Mouse (Mus musculus): ENCODE results near the gene Cdc42se2.

The Cdc42se2 gene

DNA sequence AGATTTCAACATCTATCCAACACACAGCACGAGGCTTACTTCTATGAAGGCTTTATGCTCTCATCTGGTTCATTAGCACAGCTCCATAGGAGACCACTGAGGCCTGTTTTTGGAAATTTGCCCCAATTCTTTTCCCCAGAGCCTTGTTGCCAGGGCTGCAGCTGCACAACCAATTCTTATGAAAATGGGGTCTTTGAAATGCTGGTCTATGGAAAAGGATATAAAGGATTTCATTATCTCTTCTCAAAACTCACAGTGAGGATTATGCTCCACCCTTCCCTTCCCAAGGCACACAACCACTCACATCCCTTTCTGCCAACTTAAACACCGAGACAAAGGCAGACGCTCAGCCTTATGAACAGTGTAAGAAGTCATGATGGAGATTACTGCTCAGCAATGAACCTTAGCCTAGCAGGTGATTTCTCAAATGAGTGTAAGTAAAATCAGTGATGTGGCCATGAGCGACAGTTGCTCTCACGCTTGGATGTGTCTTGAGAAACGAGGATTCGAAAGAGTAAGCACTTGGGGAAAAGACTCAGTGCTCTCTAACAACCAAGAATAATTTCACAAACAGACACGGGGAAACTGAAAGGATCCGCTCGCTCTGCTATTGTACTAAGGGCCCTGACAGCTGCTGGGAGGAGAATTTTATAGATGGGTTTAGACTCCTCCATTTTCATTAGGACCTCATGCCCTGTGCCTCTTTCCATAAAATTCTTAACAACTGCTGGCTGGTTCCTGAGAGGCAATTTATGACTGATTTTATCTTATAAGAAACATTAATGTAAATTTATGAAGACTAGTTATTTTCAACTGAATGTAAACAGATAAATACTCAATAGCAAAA is 33.0 kb downstream of the Cdc42se2 start:
- DNase-seq = no peak

DNA sequence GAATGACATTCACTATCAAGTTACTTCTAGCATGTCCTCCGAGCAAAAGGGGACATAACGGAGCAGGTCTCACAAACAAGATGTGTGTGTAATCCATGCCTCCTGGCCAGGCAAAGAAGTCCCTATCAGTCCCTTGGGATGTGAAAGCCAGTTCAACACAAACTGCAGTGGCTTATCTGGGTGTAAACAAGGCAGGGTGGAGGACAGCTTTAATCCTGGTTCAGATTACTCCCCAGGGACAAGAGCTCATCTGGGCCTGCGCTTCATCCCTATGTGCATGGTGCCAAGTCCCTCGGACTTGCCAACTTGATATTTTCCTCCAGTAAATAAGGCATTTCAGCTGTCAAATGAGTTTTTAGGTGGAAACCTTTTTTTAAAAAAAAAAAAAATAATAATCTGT is 36.0 kb downstream of the Cdc42se2 start:
- no peak for DNase-seq

DNA sequence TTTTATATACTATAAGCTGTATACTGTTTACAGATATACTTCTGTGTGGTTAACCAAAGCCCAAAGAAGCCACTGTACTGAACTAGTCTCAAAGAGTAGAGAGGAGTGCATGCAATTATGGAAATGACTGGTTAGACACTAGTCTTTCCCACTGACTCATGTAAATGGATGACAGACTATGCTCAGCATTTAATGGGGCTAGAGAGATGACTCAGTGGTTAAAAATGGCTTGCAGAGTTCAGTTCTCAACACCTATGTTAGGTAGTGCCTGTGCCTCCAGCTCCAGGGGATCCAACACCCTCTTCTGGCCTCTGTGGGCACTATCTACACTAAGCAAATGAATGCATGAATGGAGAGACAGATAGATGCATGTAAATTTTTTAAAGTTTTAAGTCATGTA is 38.6 kb downstream of the Cdc42se2 start:
- no peak for DNase-seq

- no peak for DNase-seq
Measured at GRCm38 (mm10) chr11:54744231-54744630, 43.2 kb downstream of the Cdc42se2 start.

GRCm38 (mm10) chr11:54741330-54741729 is 46.1 kb downstream of the Cdc42se2 start:
- no peak for DNase-seq

GRCm38 (mm10) chr11:54739012-54739750 is 48.3 kb downstream of the Cdc42se2 start:
- no peak for DNase-seq

DNA sequence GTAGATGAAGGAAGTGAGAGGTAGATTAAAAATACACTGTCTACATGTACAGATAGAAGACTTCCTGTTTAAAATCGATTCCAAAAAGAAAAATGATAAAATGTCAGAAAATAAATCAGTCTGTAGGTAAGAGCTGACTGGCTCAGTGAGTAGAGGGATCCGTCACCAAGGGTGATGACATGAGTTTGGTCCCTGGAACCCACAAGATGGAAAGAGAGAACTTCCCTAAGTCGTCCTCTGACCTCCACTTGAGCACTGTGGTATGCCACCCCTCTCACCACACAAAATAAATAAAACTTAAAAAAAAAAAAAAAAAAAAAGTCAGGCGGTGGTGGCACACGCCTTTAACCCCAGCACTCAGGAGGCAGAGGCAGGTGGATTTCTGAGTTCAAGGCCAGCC is 50.6 kb downstream of the Cdc42se2 start:
- DNase-seq = no peak

DNA sequence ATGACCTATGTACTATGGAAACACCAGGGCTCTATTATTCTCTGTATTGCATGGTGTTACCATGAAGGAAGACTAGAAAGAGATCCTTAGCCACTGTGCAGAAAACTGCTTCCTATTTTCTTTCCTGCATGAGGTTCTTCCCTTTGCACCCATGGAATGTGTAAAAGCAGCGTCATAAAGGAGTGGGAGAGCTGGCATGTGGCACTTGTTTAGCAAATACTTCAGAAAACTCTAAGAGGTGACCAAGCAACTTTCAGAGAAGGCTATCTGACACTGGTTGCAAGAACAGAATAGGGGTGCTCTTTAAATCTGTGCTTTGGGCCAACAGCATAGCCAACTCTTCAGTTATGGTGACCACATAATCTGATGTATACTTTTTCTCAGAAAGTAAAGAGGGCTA is 52.4 kb downstream of the Cdc42se2 start:
- no peak for DNase-seq

DNA sequence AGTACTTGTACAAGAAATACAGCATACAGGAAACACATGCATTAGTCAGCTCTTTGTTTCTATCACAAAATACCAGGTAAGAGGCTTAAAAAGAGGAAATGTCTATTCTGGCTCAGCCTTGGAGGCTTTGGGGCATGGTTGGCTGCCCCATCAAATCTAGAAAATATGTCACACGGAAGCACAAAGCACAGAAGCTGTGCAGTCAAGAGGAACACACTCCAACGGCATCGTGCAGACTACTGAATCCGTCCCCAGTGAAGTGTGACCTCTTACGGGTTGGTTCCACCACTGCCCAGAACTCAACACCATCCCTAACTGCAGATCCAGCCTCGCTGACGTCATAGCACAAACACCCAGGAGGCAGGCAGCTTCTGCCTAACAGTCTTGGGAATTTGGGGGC is 53.9 kb downstream of the Cdc42se2 start:
- DNase-seq = no peak

GRCm38 (mm10) chr11:54731367-54731766 is 56.1 kb downstream of the Cdc42se2 start:
- DNase-seq = no peak

DNA sequence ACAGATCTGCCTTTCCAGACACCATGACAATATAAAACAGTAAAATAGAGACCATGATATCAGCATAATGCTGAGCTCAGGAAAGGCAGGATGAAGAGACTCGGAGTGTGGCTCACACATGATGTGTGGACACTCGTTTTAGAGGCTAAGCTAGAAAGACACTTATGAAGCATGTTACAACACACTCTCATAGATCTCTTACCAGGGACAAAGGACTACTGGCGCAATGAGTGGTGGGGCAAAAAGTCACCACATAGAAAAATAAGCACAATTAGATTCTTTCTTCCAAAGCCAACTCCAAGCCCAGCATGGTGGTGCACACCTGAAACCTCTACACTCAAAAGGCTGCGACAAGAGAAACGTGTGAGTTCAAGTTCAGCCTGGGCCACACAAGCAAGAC is 56.5 kb downstream of the Cdc42se2 start:
- DNase-seq = no peak

GRCm38 (mm10) chr11:54729311-54729710 is 58.2 kb downstream of the Cdc42se2 start:
- no peak for DNase-seq

DNA sequence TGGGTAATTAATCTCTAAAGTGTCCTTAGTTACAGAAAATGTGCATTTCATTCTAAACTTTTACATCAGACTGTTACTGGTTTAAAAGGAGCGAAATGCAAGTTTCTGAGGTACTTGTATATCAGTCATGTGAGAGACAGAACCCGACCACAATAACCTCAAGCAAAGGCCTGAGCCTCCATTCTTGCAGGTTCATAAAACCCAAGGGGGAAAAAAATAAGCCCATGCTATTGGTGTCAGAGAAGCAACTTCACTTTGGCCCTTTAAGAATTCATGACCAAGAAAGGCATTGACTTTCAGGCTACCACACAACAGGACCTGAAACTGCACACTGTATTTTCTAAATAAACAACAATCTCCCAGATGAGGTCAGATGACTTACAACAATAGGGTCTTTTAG is 59.1 kb downstream of the Cdc42se2 start:
- DNase-seq = no peak

DNA sequence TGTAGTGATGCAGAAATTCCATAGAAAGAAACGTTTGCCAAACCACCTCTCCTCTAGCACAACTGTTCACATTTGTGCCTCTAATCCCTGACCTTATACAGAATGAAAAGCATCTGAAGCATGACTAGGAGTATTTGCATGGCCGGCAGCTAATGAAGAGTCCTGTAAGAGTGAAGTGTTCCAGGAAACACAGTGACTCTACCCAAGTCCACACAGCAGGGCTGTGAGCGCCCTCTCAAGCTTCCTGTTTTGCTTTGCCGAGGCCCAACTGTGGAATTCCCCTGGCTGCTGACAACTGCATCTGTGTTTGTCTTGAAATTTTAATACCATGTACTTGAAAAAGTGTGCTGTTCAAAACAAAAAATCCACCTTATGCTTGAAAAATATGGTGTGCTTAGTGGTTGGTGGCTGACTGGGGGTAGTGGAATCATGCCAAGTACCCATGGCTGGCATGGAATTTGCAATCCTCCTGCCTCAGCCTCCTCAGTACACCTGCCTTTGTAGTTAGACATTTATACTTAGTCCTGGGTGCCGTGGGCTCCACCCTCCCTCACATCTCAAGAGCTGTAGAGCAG is 60.1 kb downstream of the Cdc42se2 start:
- peak; percentile 62 to 80 for DNase-seq

DNA sequence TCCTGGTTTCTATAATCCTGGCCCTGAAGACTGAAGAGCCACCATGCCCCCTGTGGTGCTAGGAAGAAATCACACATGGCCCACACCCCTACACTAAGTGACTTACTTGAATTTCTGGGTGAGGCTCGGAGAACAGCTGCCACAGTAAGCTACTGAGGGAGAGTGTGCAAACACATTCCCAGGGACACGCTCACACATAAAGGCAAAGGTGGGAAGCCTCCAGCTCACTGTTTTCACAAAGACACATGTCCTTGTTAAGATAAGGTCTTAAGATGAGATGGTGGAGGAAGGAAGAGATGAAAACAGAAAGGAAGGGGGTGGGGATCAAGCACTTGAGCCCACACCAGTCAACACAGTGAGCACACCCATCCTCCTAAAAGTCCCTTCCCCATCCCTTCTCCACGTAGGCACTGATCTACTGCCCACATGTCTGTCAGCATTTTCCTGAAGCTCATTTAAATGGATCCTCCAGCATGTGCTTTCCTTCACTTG is 60.9 kb downstream of the Cdc42se2 start:
- DNase-seq = no peak

- DNase-seq = peak; percentile 40 to 45
Measured at GRCm38 (mm10) chr11:54724353-54725034, 63.0 kb downstream of the Cdc42se2 start.

GRCm38 (mm10) chr11:54722057-54722456 is 65.4 kb downstream of the Cdc42se2 start:
- no peak for DNase-seq

DNA sequence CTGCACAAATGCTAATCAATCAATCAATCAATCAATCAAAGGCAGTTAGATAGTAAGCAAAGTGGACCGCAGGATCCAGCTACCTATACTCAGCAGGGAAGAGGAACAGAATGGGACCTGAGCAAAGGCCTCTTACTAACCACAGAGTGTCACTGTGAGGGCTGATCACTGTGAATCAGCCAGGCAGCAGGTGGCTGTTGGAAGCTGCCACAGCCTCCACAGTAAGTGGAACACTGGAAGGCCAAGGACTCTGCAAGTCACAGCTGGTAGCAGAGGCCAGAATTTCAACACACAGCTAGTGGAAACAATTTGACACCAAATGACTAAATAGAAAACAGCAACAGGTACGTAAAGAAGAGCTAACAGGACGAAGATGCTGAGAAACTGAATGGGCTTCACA is 68.9 kb downstream of the Cdc42se2 start:
- DNase-seq = no peak

DNA sequence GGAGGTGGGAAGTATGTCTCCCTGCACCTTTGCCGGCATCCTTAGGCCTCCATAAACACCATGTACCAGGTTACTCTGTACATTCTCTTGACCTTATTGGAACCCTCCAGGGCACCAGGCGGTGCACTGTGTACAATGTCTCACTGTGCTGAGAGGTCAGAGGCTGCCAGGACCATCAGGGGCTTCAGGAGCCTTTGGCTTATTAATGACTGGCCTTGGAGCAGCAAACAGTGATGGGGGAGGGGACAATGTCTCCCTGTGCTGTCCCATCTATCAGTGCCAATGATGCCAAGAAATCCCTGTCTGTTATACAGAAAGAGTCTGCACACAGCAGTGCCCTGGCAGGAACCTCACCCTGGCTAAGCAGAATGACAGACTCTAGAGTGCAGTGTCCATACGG is 69.6 kb downstream of the Cdc42se2 start:
- no peak for DNase-seq

GRCm38 (mm10) chr11:54712849-54713248 is 74.6 kb downstream of the Cdc42se2 start:
- no peak for DNase-seq

DNA sequence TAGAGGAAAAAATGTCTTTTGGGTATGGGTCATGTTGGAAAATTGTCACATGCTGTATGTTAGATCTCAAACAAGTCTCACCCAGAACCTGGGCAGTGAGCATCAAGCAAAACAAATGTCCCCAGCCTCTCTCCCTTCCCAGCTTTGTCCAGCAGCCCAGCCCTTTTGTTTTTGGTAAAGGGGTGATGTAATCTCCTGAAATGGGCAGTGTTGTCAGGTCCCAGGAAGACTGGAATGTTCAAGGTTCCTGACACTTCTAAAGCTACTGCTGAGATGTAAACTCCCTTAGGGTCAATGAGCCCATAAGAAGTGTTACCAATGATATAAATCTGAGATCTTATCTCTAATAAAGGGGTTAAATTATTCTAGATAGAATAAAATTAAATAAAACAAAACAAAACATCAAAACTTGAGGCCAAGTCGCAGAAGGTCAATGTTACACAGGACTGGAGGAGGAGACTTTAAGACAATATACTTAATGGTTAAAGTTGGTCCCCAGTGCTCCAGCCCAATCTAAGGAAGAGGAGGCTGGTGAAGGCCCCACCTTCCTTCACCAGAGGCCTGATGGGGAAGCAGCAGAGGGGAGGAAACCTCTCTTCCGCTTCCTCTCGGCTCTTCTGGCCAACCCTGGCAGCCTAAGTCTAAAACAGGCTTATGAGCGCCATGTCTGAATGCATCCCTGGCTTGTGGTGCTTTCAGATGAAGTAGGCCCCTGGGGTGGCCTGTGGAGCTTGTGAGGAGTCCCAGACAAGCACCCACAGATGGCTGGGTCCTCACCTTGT is 76.8 kb downstream of the Cdc42se2 start:
- no peak for DNase-seq

GRCm38 (mm10) chr11:54709645-54710044 is 77.8 kb downstream of the Cdc42se2 start:
- DNase-seq = no peak
